Mouse (Mus musculus) left cerebral cortex, postnatal 10 days (tissue): ENCODE measurements at regions not wholly inside any gene's neighbourhood (a gene's known extent, or its start where the extent isn't known, plus 50 kb on each side); places are given as distances from the start of the nearest gene placed in this dataset.
"Not testable (repeated sequence)": the region's sequence is repeated elsewhere in the genome, so short reads cannot be mapped to it uniquely, and the experiment has no call there.

Experiments used
- DNase-seq, 2 experiments: peaks; one replicate each; pipeline ENCODE4 v3.0.0; 2021 to 2022; ENCODE audit warnings: low spot score in 2 of 2, mixed read lengths in 1 of 2; ENCODE audit errors: extremely low spot score in 1 of 2
- intact Hi-C: fragments of 180-260 bp; cut with DNase I; formaldehyde crosslinking; loops from one replicate; pipeline ENCODE4 v1.15.1; 2025

- no peak for DNase-seq
- intact Hi-C loops = no loop called here
These were observed 66.9 kb downstream of the Twistnb start for GRCm38 (mm10) chr12:33496306-33496705.

GRCm38 (mm10) chr12:33497319-33497892 lies 68.0 kb downstream of the Twistnb start:
- DNase-seq = peak in 1 of 2 experiments; percentile 3
- intact Hi-C loops = no loop called here

- intact Hi-C loops = no loop called here
- peak; percentile 20 to 23 for DNase-seq
These were observed 112.1 kb downstream of the Twistnb start for GRCm38 (mm10) chr12:33541566-33541965.

GRCm38 (mm10) chr12:33551660-33552059 lies 122.2 kb downstream of the Twistnb start:
- intact Hi-C loops = not testable (repeated sequence)

GRCm38 (mm10) chr12:33552231-33552630 lies 122.8 kb downstream of the Twistnb start:
- DNase-seq = no peak
- intact Hi-C loops = no loop called here

More at GRCm38 (mm10) chr12:33551660-33552059, 122.2 kb downstream of the Twistnb start:
- DNase-seq = peak in 1 of 2 experiments; percentile 20

GRCm38 (mm10) chr12:33552651-33553050 lies 123.2 kb downstream of the Twistnb start:
- intact Hi-C loops = no loop called here
- DNase-seq = no peak

GRCm38 (mm10) chr12:33553731-33554130 lies 124.3 kb downstream of the Twistnb start:
- intact Hi-C loops = no loop called here
- DNase-seq = no peak

DNA sequence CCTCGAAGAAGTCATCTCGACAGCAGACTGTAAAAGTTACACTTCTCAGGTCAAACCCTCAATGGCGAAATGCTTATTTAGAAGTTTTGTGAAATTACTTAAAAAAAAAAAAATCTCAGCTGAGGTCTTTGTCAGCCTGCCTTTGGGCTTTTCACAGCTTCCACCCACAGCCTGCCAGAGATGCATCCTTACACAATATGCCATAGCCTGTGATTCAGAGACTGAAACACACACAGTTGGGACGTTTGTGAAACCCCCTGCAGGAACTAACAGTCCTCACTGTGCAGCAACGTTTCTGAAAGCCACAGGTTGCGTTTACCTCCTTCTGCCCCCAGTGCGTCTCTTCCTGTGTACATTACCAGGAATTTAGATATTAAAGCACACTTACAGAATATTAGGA lies 131.7 kb downstream of the Twistnb start:
- intact Hi-C loops = no loop called here
- no peak for DNase-seq

GRCm38 (mm10) chr12:33577877-33578428 lies 148.5 kb downstream of the Twistnb start:
- intact Hi-C loops = no loop called here
- no peak for DNase-seq

GRCm38 (mm10) chr12:33580809-33581208 lies 151.4 kb downstream of the Twistnb start:
- no peak for DNase-seq
- intact Hi-C loops = no loop called here

GRCm38 (mm10) chr12:33591031-33591430 lies 161.6 kb downstream of the Twistnb start:
- DNase-seq = no peak
- intact Hi-C loops = no loop called here

GRCm38 (mm10) chr12:33592431-33592911 lies 163.0 kb downstream of the Twistnb start:
- intact Hi-C loops = no loop called here
- no peak for DNase-seq

- DNase-seq = peak in 1 of 2 experiments; percentile 27
- intact Hi-C loops = no loop called here
These were observed 163.5 kb downstream of the Twistnb start for GRCm38 (mm10) chr12:33592938-33593337.

DNA sequence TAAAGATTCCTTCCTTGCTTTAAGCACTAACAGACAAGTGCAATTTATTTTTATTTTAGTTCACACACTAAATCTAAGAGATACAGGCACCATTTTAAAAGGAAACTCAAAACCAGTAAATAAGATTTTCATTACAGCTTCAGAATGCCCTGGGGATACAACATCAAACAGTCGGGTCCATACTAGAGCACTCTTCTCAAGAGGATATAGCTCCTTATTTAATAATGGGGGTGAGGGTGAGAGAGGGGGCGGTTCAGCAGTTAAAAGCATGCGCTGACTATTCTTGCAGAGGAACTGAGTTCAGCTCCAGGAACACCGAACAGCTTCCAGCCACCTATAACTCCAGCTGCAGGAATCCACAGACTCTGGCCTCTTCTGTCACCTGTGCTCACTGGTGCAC lies 164.2 kb downstream of the Twistnb start:
- no peak for DNase-seq
- intact Hi-C loops = no loop called here

- DNase-seq = no peak
- intact Hi-C loops = loop anchor here (10.0 kb wide), 2 partner anchors 349 to 1049 kb away; partner anchors contain the start of gene Twist1
These were observed 176.0 kb downstream of the Twistnb start for GRCm38 (mm10) chr12:33605393-33605792.

DNA sequence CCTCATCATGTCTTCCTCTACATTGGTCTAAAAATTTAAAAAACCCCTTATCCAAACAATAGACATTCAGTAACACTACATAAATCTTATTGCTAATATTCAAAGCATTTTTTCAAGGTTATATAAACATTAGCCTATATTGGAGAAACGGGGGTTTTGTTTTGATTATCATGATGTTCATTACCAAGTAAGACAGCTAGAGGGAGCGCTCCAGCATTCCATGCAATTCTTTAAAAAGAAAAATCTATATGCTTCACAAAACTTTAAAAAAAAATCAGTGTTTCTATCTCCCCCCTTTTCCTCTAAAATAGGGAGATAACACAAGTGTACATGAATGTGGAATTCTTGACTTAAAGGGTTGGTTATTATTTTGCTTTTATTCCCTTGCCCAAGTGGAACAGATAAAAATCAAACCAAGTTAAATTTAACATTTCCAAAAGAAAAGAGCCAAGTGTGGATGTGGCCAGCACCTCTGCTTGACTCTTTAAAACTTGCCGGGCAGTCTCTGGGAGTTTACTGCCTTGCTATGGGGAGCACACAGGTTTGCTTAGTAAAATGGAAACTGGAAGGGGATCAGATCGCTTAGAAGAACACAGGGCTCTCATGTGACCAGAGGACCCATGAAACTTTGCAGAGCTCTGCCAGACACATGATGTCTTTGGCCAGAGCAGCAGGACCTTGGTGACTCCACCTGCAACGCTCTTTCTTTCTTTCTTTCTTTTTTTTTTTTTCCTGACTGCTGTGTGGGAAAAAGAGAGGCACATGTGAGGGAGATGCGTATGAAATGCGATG lies 178.6 kb downstream of the Twistnb start:
- intact Hi-C loops = loop anchor here (10.0 kb wide), 2 partner anchors 347 to 1047 kb away; partner anchors contain the start of gene Twist1
- DNase-seq = no peak

- intact Hi-C loops = no loop called here
- no peak for DNase-seq
These were observed 182.9 kb downstream of the Twistnb start for GRCm38 (mm10) chr12:33612378-33612777.

- intact Hi-C loops = no loop called here
- no peak for DNase-seq
These were observed 191.0 kb downstream of the Twistnb start for GRCm38 (mm10) chr12:33620391-33620790.

DNA sequence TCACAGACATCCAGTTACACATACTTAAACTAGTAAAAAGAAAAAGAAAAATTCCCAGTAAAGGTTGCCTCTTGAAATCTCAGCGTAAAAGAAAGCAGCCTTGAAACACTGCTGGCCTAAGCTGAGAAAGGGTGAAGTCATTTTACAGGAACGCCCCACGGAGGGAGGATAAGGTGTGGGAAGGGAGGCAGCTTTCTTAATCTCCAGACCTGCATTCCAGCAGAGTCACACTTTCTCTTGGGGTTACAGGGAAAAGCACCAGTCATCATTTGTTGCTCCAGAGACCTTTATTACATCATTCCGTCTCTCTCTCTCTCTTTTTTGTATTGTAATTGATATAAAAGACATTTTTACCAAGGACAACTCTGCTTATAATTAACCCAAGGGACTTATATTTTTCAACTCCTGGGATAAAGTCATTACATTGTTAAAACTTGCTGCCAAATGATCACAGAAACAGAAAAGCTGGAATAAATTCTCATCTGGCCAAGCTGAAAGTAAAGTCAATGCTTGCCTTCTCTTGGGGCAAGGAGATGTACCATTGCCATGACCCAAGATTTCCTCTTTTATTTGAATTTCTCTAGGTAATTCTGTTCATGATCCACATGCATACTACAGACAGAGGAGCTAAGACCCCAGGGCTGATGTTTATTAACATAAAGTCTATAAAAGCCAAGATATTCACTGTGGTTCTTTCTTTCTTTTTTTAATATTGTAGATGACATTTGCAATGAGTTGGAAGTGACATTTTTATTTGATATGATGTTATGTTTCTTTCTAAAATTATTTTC lies 196.9 kb downstream of the Twistnb start:
- intact Hi-C loops = no loop called here
- no peak for DNase-seq
